Mouse (Mus musculus) heart, adult 11 months (tissue): ENCODE data around the gene Gabrd.
A peak's percentile ranks its signal among the peaks of the same experiment; 100 is the strongest.

ENCODE experiments used
- DNase-seq: peaks from one replicate; pipeline ENCODE4 v3.0.0; 2022

The Gabrd gene

GRCm38 (mm10) chr4:155381974-155382373 lies 15.9 kb downstream of the Gabrd start:
- DNase-seq, result no peak

DNA sequence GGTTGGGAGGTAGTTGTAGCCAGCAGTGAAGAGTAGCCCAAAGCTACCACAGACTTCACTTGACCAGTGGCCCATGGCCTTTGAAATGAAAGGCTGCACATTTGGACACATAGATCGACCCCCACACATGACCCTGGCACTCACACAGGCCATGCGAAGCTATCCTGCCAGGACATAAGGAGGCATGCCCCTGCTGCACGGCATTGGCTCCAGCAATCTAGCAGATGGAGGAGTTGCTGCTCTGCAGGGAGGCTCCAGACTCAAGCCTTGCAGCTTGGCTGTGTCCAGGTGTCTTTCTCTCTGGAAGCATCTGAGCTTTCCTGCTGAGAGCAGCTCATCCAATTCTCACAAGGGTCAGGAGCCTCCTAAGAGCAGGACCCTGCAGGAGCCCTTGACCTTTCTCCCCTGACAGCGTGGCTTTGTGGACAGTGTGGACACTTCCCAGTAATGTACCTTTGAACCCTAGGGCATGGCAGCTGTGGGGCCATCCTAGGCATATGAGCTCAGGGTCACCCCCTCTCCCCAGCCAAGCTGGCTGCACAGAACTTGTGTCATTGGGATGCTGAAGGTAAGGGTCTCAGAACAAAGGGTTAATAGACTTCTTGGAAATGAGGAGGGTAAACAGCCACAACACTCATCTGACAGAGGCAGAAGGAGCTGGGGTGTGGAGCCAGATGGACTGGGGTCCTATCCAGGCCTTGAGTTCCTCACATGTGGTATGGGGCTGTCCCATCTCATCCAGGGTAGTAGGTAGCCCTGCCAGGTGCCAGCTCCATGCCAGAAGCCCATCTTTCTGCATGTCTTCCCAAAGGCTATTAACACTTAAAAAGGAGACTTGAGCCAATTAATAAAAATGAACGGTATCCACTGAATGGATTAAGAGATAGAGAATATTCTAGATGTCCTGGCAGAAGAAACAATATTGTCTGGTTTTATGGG lies 25.8 kb downstream of the Gabrd start:
- peak; percentile 85 for DNase-seq

GRCm38 (mm10) chr4:155370737-155371715 lies 26.9 kb downstream of the Gabrd start:
- peak; percentile 79 for DNase-seq

- peak; percentile 93 for DNase-seq
Observed at GRCm38 (mm10) chr4:155368684-155369083, 29.2 kb downstream of the Gabrd start.

DNA sequence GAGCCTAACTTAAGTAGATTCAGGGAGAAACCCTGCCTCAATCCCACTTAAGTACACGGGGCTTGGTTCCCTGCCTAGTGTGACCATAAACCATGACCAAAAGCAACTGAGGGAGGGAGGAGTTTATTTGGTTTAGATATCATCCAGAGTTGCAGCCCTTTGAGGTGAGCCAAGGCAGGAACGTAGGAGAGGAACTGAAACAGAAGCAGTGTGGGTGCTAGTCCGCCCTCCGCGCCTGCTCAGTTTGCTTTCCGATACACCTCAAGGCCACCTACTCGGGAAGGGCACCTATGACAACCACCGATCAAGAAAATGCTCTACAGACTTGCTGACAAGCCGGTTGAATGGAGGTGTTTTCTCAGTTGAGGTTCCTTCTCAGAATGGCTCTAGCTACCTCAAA lies 30.2 kb downstream of the Gabrd start:
- no peak for DNase-seq

DNA sequence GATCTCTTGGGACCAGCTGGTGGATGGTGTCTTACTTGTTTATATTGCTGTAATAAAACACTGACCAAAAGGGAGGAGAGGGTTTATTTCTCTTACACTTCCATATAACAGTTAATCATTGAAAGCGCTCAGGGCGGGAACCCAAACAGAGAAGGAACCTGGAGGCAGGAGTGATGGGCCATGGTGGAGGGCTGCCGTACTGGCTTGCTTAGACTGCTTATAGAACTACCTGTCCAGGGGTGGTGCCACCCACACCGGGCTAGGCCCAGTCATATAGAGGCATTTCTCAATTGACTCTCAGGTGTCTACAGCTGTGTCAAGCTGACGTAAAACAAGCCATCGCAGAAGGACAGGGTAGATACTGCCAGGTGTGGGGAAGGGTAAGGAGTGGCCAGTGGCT lies 31.1 kb downstream of the Gabrd start:
- DNase-seq, result no peak

GRCm38 (mm10) chr4:155362443-155362842 lies 35.5 kb downstream of the Gabrd start:
- DNase-seq, result no peak

DNA sequence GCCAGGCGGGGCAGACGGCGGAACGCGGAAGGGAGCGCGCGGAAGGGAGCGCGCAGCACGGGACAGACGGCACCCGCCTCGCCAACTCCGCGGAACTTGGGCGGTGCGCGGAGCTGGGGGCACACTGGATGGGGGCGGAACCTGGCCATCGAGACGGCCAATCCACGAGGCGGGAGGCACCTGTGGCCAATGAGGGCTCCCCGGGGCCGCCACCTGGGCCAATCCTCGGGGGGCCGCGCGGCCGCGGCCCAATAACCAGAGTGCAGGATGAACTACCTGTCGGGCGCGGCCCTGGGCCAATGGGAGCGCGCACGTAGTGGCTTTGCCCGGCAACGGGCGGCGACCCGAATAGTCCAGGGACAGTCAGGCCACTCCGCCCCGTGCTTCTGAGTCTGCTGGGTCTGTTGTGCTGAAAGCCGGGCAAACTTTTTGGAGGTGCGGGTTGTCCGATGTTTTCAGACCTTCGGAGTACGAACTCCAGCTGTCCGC lies 36.6 kb downstream of the Gabrd start, which contains the start of gene Prkcz:
Gene Prkcz, minus strand, starts transcription at position 59 of the 489 bp plus-strand sequence.
- DNase-seq, result peak; percentile 99

DNA sequence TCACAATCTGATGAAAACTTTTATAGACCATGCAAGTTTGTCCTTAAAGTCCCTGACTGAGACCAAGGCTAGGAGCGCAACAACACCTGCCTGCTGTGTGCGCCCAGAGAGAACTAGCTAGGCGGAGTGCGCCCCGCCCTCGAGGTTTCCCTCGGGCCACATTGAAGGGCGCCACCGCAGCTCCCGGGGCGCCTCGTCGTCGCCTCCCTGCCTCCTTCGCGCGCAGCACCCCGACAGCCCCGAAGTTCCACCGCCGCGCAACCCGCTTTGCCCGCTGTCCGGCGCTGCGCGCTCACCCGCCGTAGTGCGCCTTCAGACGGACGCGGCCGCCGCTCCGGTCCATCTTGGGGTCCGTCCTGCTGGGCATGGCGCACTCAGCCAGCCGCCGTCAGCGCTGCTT lies 37.1 kb downstream of the Gabrd start:
- no peak for DNase-seq

- DNase-seq, result no peak
Observed at GRCm38 (mm10) chr4:155359560-155360464, 38.1 kb downstream of the Gabrd start.

DNA sequence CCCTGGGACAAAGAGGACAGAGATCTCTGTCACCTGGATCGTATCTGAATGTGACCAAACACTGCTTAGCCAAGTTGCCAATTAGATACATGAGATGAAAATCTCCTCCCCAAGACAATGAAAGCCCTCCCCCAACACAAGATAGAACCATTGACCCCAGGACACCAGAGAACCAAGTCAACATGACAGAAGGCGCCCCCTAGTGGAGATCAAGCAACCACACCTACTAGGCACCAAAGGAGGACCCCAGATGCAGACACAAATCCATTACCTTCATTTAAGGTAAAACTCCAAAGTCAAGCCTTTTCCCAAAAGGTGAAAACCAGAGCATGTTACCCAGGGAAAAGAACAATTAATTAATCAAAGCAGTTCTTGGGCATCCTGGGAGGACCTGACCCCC lies 40.3 kb downstream of the Gabrd start:
- no peak for DNase-seq

- DNase-seq, result no peak
Observed at GRCm38 (mm10) chr4:155356354-155356753, 41.6 kb downstream of the Gabrd start.

DNA sequence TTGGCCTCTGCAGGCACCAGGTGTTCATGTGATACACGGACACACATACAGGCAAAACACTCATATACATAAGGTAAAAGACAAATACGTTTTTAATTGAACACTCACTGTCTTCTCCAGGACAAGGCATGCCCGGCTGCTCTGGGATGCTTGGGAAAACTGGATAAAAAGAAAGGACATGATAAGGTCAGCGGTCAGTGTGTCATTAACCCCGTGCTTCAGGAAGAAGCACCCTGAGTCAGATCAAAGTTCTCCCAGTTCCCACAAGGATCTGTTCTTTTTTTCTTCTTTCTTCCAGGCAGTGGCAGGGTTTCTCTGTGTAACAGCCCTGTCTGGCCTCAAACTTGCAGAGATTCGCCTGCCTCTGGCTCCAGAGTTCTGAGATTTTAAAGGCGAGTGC lies 43.4 kb downstream of the Gabrd start:
- DNase-seq, result no peak

GRCm38 (mm10) chr4:155354035-155354434 lies 43.9 kb downstream of the Gabrd start:
- DNase-seq, result no peak

- DNase-seq, result no peak
Observed at GRCm38 (mm10) chr4:155352581-155352980, 45.3 kb downstream of the Gabrd start.

DNA sequence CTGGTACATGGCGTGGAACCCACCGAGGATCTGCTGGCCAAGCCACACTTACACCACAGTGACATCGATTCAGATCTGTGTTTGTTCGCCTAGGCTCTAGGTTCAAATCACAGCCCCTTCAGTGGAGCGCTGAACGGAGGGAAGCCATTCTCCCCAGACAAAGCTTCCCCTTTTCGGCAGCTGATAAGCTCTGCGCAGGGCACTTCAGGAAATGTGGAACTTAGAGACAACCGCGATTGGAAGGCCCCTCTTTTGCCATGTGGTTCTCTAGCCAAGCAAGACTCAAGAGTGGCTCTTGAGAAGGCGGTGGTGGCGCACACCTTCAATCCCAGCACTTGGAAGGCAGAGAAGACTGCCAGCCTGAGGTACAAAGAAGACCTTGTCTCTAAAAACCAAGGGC lies 51.6 kb downstream of the Gabrd start:
- DNase-seq, result no peak

- peak; percentile 97 for DNase-seq
Observed at GRCm38 (mm10) chr4:155345608-155345953, 52.3 kb downstream of the Gabrd start.

DNA sequence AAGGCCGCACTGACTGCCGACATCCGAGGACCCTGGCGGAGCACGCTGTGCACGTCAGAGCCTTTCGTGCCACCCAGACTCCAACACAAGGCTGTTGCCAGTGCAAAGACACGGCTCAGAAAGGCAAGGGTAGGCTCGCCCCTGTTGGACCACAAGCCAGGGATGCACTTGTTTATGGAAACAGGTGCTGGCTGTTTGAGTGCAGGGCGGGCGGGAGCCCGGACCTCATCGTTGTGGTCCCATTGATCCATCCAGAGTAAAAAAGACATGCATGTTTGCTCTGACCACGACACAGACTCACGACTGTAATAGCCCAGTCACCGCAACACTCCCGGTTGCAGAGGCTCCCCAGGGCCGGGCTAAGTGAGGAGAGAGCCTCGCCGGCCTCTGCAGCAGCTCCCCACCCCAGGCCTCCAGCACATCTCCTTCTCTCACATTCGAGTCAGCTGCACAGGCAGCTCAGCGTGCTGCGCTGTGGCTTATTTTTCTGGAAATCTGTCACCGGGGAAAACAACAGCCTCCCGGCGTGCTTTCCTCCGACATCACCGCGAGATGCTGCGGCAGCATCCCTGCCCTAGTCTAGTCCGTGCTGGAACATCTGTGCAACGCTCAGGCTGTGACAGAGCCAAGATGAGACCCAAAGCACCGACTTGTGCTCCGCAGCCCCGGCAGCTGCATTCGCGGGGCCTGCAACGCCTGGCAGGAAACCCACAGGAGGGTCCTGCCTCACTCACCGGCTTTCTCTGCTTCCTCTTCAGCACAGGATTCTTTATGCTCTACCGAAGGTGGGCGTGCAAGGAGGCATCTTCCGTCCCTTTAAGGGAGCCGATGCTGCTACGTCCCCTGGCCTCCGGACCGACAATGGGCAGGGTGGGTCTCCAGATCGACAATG lies 53.0 kb downstream of the Gabrd start:
- DNase-seq, result no peak

DNA sequence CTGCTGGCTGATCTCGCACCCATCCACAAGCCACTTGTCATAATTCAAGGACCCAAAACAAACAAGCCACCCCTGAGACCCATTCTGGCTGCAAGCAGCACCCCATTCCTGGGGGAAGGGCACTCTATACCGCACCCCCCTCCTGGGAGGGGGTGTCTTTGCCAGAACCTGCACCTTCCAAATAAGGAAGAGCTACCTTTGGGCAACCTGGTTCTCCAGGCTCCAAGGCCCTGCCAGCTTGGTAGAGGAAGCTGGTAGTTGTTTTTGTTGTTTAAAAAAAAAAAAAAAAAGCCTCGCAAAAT lies 53.7 kb downstream of the Gabrd start:
- DNase-seq, result no peak

GRCm38 (mm10) chr4:155343415-155344298 lies 54.3 kb downstream of the Gabrd start:
- no peak for DNase-seq
